Mouse (Mus musculus): ENCODE results near the gene Kifc3. TPM values are rescaled to one million over a fixed set of nuclear protein-coding genes. Genes with fewer than 3 reads are reported as not detected.
"Not testable (repeated sequence)": the region's sequence is repeated elsewhere in the genome, so short reads cannot be mapped to it uniquely, and the experiment has no call there.

Kifc3 gene
- total RNA-seq, 2 experiments from 2014 or later = 73.0 to 91.6 TPM

GRCm38 (mm10) chr8:95203326-95204038, 870 bp upstream of the Kifc3 start:
- DNase-seq = no peak

GRCm38 (mm10) chr8:95202056-95202570, 499 bp downstream of the Kifc3 start:
- no peak for DNase-seq

GRCm38 (mm10) chr8:95201491-95201890, 1.1 kb downstream of the Kifc3 start:
- no peak for DNase-seq

- no peak for DNase-seq
Measured at GRCm38 (mm10) chr8:95200001-95200405, 2.6 kb downstream of the Kifc3 start.

GRCm38 (mm10) chr8:95195728-95196127, 6.9 kb downstream of the Kifc3 start:
- DNase-seq = no peak

- DNase-seq = no peak
Measured at GRCm38 (mm10) chr8:95191497-95192175, 11.0 kb downstream of the Kifc3 start.

- no peak for DNase-seq
Measured at GRCm38 (mm10) chr8:95187579-95187978, 15.0 kb downstream of the Kifc3 start.

- DNase-seq = no peak
Measured at GRCm38 (mm10) chr8:95185891-95186513, 16.6 kb downstream of the Kifc3 start.

GRCm38 (mm10) chr8:95185104-95185503, 17.5 kb downstream of the Kifc3 start:
- DNase-seq = no peak

GRCm38 (mm10) chr8:95184171-95184570, 18.4 kb downstream of the Kifc3 start:
- no peak for DNase-seq

- no peak for DNase-seq
Measured at GRCm38 (mm10) chr8:95181850-95182249, 20.8 kb downstream of the Kifc3 start.

GRCm38 (mm10) chr8:95178191-95178590, 24.4 kb downstream of the Kifc3 start:
- DNase-seq = no peak

GRCm38 (mm10) chr8:95176985-95177384, 25.6 kb downstream of the Kifc3 start:
- no peak for DNase-seq

- no peak for DNase-seq
Measured at GRCm38 (mm10) chr8:95175808-95176207, 26.8 kb downstream of the Kifc3 start.

GRCm38 (mm10) chr8:95175306-95175705, 27.3 kb downstream of the Kifc3 start:
- no peak for DNase-seq

GRCm38 (mm10) chr8:95172433-95172832, 30.2 kb downstream of the Kifc3 start:
- no peak for DNase-seq

GRCm38 (mm10) chr8:95167726-95168125, 34.9 kb downstream of the Kifc3 start:
- DNase-seq = no peak

GRCm38 (mm10) chr8:95166400-95166799, 36.2 kb downstream of the Kifc3 start:
- DNase-seq = no peak

GRCm38 (mm10) chr8:95165923-95166322, 36.7 kb downstream of the Kifc3 start:
- DNase-seq = peak; percentile 75 to 87

GRCm38 (mm10) chr8:95164469-95164868, 38.1 kb downstream of the Kifc3 start:
- DNase-seq = no peak

- not testable (repeated sequence) for DNase-seq
Measured at GRCm38 (mm10) chr8:95163969-95164368, 38.6 kb downstream of the Kifc3 start.

- DNase-seq = no peak
Measured at GRCm38 (mm10) chr8:95162785-95163184, 39.8 kb downstream of the Kifc3 start.

- DNase-seq = no peak
Measured at GRCm38 (mm10) chr8:95159344-95159743, 43.3 kb downstream of the Kifc3 start.
